Mouse (Mus musculus) megakaryocyte, adult 5-6 weeks (primary cell): Measurements from ENCODE around the gene Gnai2. TPM values are rescaled to one million over a fixed set of nuclear protein-coding genes. Genes with fewer than 3 reads are reported as not detected.

Source experiments
- ATAC-seq: 2 replicates; pipeline ENCODE4 v1.8.0; 2016; ENCODE audit warnings: mild to moderate bottlenecking, inconsistent platforms; ENCODE audit not compliant: poor library complexity, severe bottlenecking
- total RNA-seq, 2 experiments: library from RNA; stranded (forward) in 1 of 2; stranded (reverse) in 1 of 2; fragments of 153-499, 151-499 nt in 1 of 2; fragments of 221-1000, 200-1000 nt in 1 of 2; gene quantifications; 2 replicates each; pipeline versions ENCODE4 v1.2.3 to v1.2.4; 2015 to 2017

Gene Gnai2
- total RNA-seq, 2 experiments from 2014 or later = 768 to 871 TPM

- no peak for ATAC-seq
Observed at GRCm38 (mm10) chr9:107659551-107659950, 24.4 kb upstream of the Gnai2 start.

GRCm38 (mm10) chr9:107658096-107658495 lies 22.9 kb upstream of the Gnai2 start:
- ATAC-seq = no peak

- ATAC-seq = no peak
Observed at GRCm38 (mm10) chr9:107657144-107657543, 22.0 kb upstream of the Gnai2 start.

GRCm38 (mm10) chr9:107654585-107654984 lies 19.4 kb upstream of the Gnai2 start:
- no peak for ATAC-seq

GRCm38 (mm10) chr9:107653474-107653873 lies 18.3 kb upstream of the Gnai2 start:
- ATAC-seq = no peak

GRCm38 (mm10) chr9:107650708-107651481 lies 15.7 kb upstream of the Gnai2 start:
- ATAC-seq = no peak

GRCm38 (mm10) chr9:107650225-107650624 lies 15.1 kb upstream of the Gnai2 start:
- ATAC-seq = no peak

- ATAC-seq = no peak
Observed at GRCm38 (mm10) chr9:107648767-107649166, 13.6 kb upstream of the Gnai2 start.

GRCm38 (mm10) chr9:107646975-107647374 lies 11.8 kb upstream of the Gnai2 start:
- ATAC-seq = no peak

GRCm38 (mm10) chr9:107645577-107645976 lies 10.4 kb upstream of the Gnai2 start:
- ATAC-seq = peak; percentile 68

GRCm38 (mm10) chr9:107645153-107645510 lies 10.0 kb upstream of the Gnai2 start:
- ATAC-seq = no peak

GRCm38 (mm10) chr9:107644495-107645152 lies 9.5 kb upstream of the Gnai2 start:
- ATAC-seq = peak; percentile 79

GRCm38 (mm10) chr9:107643544-107644214 lies 8.5 kb upstream of the Gnai2 start:
- ATAC-seq = no peak

GRCm38 (mm10) chr9:107641666-107642065 lies 6.5 kb upstream of the Gnai2 start:
- ATAC-seq = no peak

GRCm38 (mm10) chr9:107640257-107640772 lies 5.1 kb upstream of the Gnai2 start:
- peak; percentile 65 for ATAC-seq

GRCm38 (mm10) chr9:107637070-107637469 lies 1.9 kb upstream of the Gnai2 start:
- ATAC-seq = no peak

GRCm38 (mm10) chr9:107634406-107635278 lies 525 bp downstream of the Gnai2 start:
- no peak for ATAC-seq

GRCm38 (mm10) chr9:107633661-107634405 lies 1.3 kb downstream of the Gnai2 start:
- peak; percentile 1; the same call in 1 of the 2 replicates for ATAC-seq

GRCm38 (mm10) chr9:107633091-107633660 lies 2.0 kb downstream of the Gnai2 start:
- ATAC-seq = peak; percentile 53
